ENCODE assay signal across 24 mouse cellular contexts in the genomic region with DNA sequence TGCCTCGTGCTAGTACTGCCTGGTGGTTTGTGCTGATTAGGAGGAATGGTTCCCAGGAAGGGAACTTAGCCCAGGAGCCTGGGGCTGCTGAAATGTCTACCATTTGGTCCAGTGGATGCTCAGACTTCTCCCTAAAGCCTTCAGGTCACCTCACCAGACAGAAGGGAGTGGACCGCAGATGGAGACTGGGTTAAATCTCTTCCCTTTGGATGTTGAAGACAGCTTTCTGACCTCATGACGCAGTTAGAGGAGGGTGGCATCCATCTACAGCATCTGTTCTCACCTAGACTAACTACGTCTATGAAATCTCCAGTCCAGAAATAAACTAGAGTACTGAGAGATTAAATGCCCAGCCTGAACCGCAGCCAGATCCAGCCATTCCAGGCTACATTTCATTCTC. TPM values are rescaled to one million over a fixed set of nuclear protein-coding genes. Genes with fewer than 3 reads are reported as not detected.
A peak's percentile ranks its signal among the peaks of the same experiment; 100 is the strongest.
DNase-seq lines count a peak whose midpoint lies in the region; ATAC-seq lines count a peak whose summit lies in the region.
"Had no signal": no experiment of that assay in that cellular context is flagged by ENCODE, and none has a peak within 500 bp of the region (broad histone marks: within the 10 kb centered on the region; RNA-seq: fewer than 3 reads in every experiment).

No protein-coding gene starts in this region.

- no peaks in the 10 kb centered on the region for H3K9me3 ChIP-seq in heart, embryonic 13.5 days
- H3K9me3 ChIP-seq in heart, embryonic 11.5 days (replicated peaks; ENCODE audit: control insufficient read depth, low read length), result no peaks in the 10 kb centered on the region
- no peaks in the 10 kb centered on the region for H3K9me3 ChIP-seq in heart, embryonic 16.5 days (replicated peaks; ENCODE audit: control insufficient read depth, low read length)
- H3K9me3 ChIP-seq in midbrain, embryonic 11.5 days (ENCODE audit: control insufficient read depth, low read length), result no peaks in the 10 kb centered on the region
- H3K9me3 ChIP-seq in midbrain, embryonic 10.5 days (replicated peaks), result no peaks in the 10 kb centered on the region
- H3K9me3 ChIP-seq: forebrain, embryonic 10.5 days; forebrain, embryonic 13.5 days; hindbrain, embryonic 10.5 days; hindbrain, embryonic 13.5 days; intestine, embryonic 15.5 days had no signal

- peak overlapping the region; percentile 40; the same call in 1 of the 2 replicates for H3K27ac ChIP-seq in heart, embryonic 13.5 days (replicated peaks)
- H3K27ac ChIP-seq in heart, embryonic 11.5 days (ENCODE audit: low read depth, low read length), result no peak overlapping the region
- peak overlapping the region; percentile 68 for H3K27ac ChIP-seq in heart, embryonic 16.5 days (ENCODE audit: low read length)
- no peak overlapping the region for H3K27ac ChIP-seq in midbrain, embryonic 11.5 days (ENCODE audit: low read depth, low read length)
- no peak overlapping the region for H3K27ac ChIP-seq in midbrain, embryonic 10.5 days (replicated peaks)
- H3K27ac ChIP-seq: forebrain, embryonic 10.5 days; forebrain, embryonic 13.5 days; hindbrain, embryonic 10.5 days; hindbrain, embryonic 13.5 days; intestine, embryonic 15.5 days had no signal

- H3K4me1 ChIP-seq in heart, embryonic 13.5 days, result peaks cover 50% of the 10 kb centered on the region
- H3K4me1 ChIP-seq in heart, embryonic 11.5 days (ENCODE audit: control insufficient read depth, insufficient read depth, low read length), result peaks cover 8% of the 10 kb centered on the region
- H3K4me1 ChIP-seq in heart, embryonic 16.5 days (ENCODE audit: control insufficient read depth, insufficient read depth, low read length), result peaks cover 28% of the 10 kb centered on the region
- H3K4me1 ChIP-seq in midbrain, embryonic 11.5 days (ENCODE audit: control insufficient read depth, insufficient read depth, low read length), result no peaks in the 10 kb centered on the region
- H3K4me1 ChIP-seq in midbrain, embryonic 10.5 days, result no peaks in the 10 kb centered on the region
- H3K4me1 ChIP-seq: forebrain, embryonic 10.5 days; forebrain, embryonic 13.5 days; hindbrain, embryonic 10.5 days; hindbrain, embryonic 13.5 days; intestine, embryonic 15.5 days had no signal

- 48% methylated on average over 5 of the region's 5 CpGs for WGBS in heart, embryonic 13.5 days
- 63% methylated on average over 5 of the region's 5 CpGs for WGBS in heart, embryonic 11.5 days (ENCODE audit: insufficient replicate concordance)
- 49% methylated on average over 5 of the region's 5 CpGs for WGBS in heart, embryonic 16.5 days
- WGBS in midbrain, embryonic 11.5 days, result 91% methylated on average over 5 of the region's 5 CpGs
- 93% methylated on average over 5 of the region's 5 CpGs for WGBS in midbrain, embryonic 10.5 days

- intact Hi-C loops in heart, postnatal 14 days (cut with DNase I), result no loop called here

- no peak overlapping the region for H3K4me2 ChIP-seq in heart, embryonic 13.5 days
- no peak overlapping the region for H3K4me2 ChIP-seq in heart, embryonic 11.5 days
- H3K4me2 ChIP-seq in heart, embryonic 16.5 days (ENCODE audit: low read depth, low read length), result no peak overlapping the region
- H3K4me2 ChIP-seq in midbrain, embryonic 11.5 days, result no peak overlapping the region
- H3K4me2 ChIP-seq: forebrain, embryonic 13.5 days; hindbrain, embryonic 13.5 days; intestine, embryonic 15.5 days had no signal

- no peak for ATAC-seq in heart, embryonic 13.5 days (ENCODE audit: extremely low read depth, insufficient number of reproducible peaks, low FRiP score, low TSS enrichment)
- no peak for ATAC-seq in heart, embryonic 11.5 days (replicated peaks; ENCODE audit: insufficient number of reproducible peaks, low FRiP score, low TSS enrichment)
- peak; percentile 43; the same call in 1 of the 2 replicates for ATAC-seq in heart, embryonic 16.5 days (replicated peaks; ENCODE audit: extremely low read depth, insufficient read depth, low FRiP score)
- no peak for ATAC-seq in midbrain, embryonic 11.5 days (ENCODE audit: low FRiP score)
- ATAC-seq: CD4-positive, CD25-positive, alpha-beta regulatory T cell, adult 4 months; forebrain, embryonic 13.5 days; forebrain, embryonic 16.5 days; hindbrain, embryonic 16.5 days; intestine, embryonic 15.5 days had no signal

- H3K36me3 ChIP-seq in heart, embryonic 13.5 days, result no peaks in the 10 kb centered on the region
- no peaks in the 10 kb centered on the region for H3K36me3 ChIP-seq in heart, embryonic 11.5 days (ENCODE audit: control insufficient read depth, insufficient read depth, low read length)
- H3K36me3 ChIP-seq in heart, embryonic 16.5 days (ENCODE audit: control insufficient read depth, insufficient read depth), result no peaks in the 10 kb centered on the region
- no peaks in the 10 kb centered on the region for H3K36me3 ChIP-seq in midbrain, embryonic 11.5 days (ENCODE audit: control insufficient read depth, insufficient read depth, low read length)
- H3K36me3 ChIP-seq in midbrain, embryonic 10.5 days, result no peaks in the 10 kb centered on the region
- H3K36me3 ChIP-seq: forebrain, embryonic 10.5 days; hindbrain, embryonic 10.5 days; hindbrain, embryonic 13.5 days; intestine, embryonic 15.5 days had no signal

- no peak overlapping the region for H3K9ac ChIP-seq in heart, embryonic 13.5 days
- H3K9ac ChIP-seq in heart, embryonic 11.5 days (ENCODE audit: low read depth, low read length), result no peak overlapping the region
- H3K9ac ChIP-seq in heart, embryonic 16.5 days (ENCODE audit: low read length), result no peak overlapping the region
- no peak overlapping the region for H3K9ac ChIP-seq in midbrain, embryonic 11.5 days (ENCODE audit: low read length)
- H3K9ac ChIP-seq: forebrain, embryonic 13.5 days; hindbrain, embryonic 13.5 days; intestine, embryonic 15.5 days had no signal

- H3K4me3 ChIP-seq in heart, embryonic 13.5 days, result no peak overlapping the region
- no peak overlapping the region for H3K4me3 ChIP-seq in heart, embryonic 11.5 days (ENCODE audit: low read depth, low read length)
- H3K4me3 ChIP-seq in heart, embryonic 16.5 days (ENCODE audit: low read length), result no peak overlapping the region
- no peak overlapping the region for H3K4me3 ChIP-seq in midbrain, embryonic 11.5 days (ENCODE audit: low read depth, low read length)
- no peak overlapping the region for H3K4me3 ChIP-seq in midbrain, embryonic 10.5 days
- H3K4me3 ChIP-seq: forebrain, embryonic 10.5 days; forebrain, embryonic 13.5 days; hindbrain, embryonic 10.5 days; hindbrain, embryonic 13.5 days; intestine, embryonic 15.5 days had no signal

- no peaks in the 10 kb centered on the region; the same call in 1 of the 2 replicates for H3K27me3 ChIP-seq in heart, embryonic 13.5 days (replicated peaks)
- no peaks in the 10 kb centered on the region for H3K27me3 ChIP-seq in heart, embryonic 11.5 days (ENCODE audit: control insufficient read depth, insufficient read depth, low read length)
- H3K27me3 ChIP-seq in heart, embryonic 16.5 days (ENCODE audit: control insufficient read depth, insufficient read depth, low read length), result no peaks in the 10 kb centered on the region
- no peaks in the 10 kb centered on the region for H3K27me3 ChIP-seq in midbrain, embryonic 11.5 days (ENCODE audit: control insufficient read depth, insufficient read depth, low read length)
- 0 out of 2 replicates have a peak, but pooled peaks cover 3% of the 10 kb centered on the region for H3K27me3 ChIP-seq in midbrain, embryonic 10.5 days (ENCODE audit: low read depth, poor library complexity, severe bottlenecking)
- H3K27me3 ChIP-seq: forebrain, embryonic 13.5 days; hindbrain, embryonic 13.5 days; intestine, embryonic 15.5 days had no signal

- DNase-seq in heart, postnatal 14 days, result no peak
- DNase-seq in midbrain, embryonic 11.5 days (ENCODE audit: low spot score, missing footprints), result peak; percentile 68
- DNase-seq in midbrain, embryonic 10.5 days (ENCODE audit: low spot score), result no peak
- DNase-seq: cerebellum, adult 18-20 months; cerebellum, adult 9-10 months; cerebellum, postnatal 14 days; gastrocnemius, postnatal 10 days; gastrocnemius, postnatal 36 days; kidney, adult 11 months; kidney, adult 8-10 months had no signal

RNA-seq across cellular contexts. Expression of gene Adrb1, which starts 39.1 kb away (rescaled TPM):
- 2.9 and 3.0 TPM in 2 replicates for polyA plus RNA-seq in heart, embryonic 13.5 days (2015; fragmentation: Nextera tagmentation; extraction: Ambion mirVana)
- polyA plus RNA-seq in heart, embryonic 11.5 days (2014; fragmentation: Nextera tagmentation; extraction: Ambion mirVana), result 1.5 and 1.8 TPM in 2 replicates
- polyA plus RNA-seq in heart, embryonic 16.5 days (2015; fragmentation: Nextera tagmentation; extraction: Ambion mirVana), result 2.7 and 4.2 TPM in 2 replicates
- total RNA-seq in heart, postnatal 14 days (2021), result 10 to 100 TPM; 23.2 to 24.2 TPM
- polyA plus RNA-seq in midbrain, embryonic 11.5 days (2014; fragmentation: Nextera tagmentation; extraction: Ambion mirVana), result 0.15 and 0.28 TPM in 2 replicates
- 0.09 and 0.19 TPM in 2 replicates for polyA plus RNA-seq in midbrain, embryonic 10.5 days (2016; fragmentation: Nextera tagmentation; extraction: Ambion mirVana)
- total RNA-seq: gastrocnemius, adult 18-20 months; granulocyte monocyte progenitor cell, adult 5-6 weeks; MEL had no signal
- polyA plus RNA-seq: CD4-positive, CD25-positive, alpha-beta regulatory T cell, adult 4 months had no signal

Comparison
In these comparisons a context has a peak if more than half of its experiments do, and no peak if none do; other contexts are left out.
1. H3K27ac ChIP-seq: peak in heart, embryonic 13.5 days (single experiment) and heart, embryonic 16.5 days (single experiment); none in heart, embryonic 11.5 days (single experiment), midbrain, embryonic 11.5 days (single experiment) and midbrain, embryonic 10.5 days (single experiment).